Mouse (Mus musculus): ENCODE data around the gene Esp1.
"Not testable (repeated sequence)": the region's sequence is repeated elsewhere in the genome, so short reads cannot be mapped to it uniquely, and the experiment has no call there.

Gene Esp1

GRCm38 (mm10) chr17:40726820-40727219 is at the start of gene Esp1:
Esp1 (plus strand) TSS chr17:40727120.
- Histone ChIP-seq H3K27me3 (ENCODE audit: control insufficient read depth, insufficient read depth, low read length, poor library complexity, severe bottlenecking) (no peaks in the 10 kb centered on the region), H3K36me3 (ENCODE audit: control insufficient read depth, insufficient read depth, low read length, poor library complexity, severe bottlenecking) (no peaks in the 10 kb centered on the region)
- DNase-seq (ENCODE audit: low read depth, low spot score): no peak

GRCm38 (mm10) chr17:40716273-40716672 is 10.6 kb upstream of the Esp1 start:
- H3K27me3 ChIP-seq (ENCODE audit: control insufficient read depth, insufficient read depth, low read length, poor library complexity, severe bottlenecking): no peaks in the 10 kb centered on the region
- no peak for DNase-seq (ENCODE audit: low read depth, low spot score)
- H3K36me3 ChIP-seq (ENCODE audit: control insufficient read depth, insufficient read depth, low read length, poor library complexity, severe bottlenecking): no peaks in the 10 kb centered on the region

- not testable (repeated sequence) for DNase-seq (ENCODE audit: low read depth, low spot score); H3K27me3 ChIP-seq (ENCODE audit: control insufficient read depth, insufficient read depth, low read length, poor library complexity, severe bottlenecking); H3K36me3 ChIP-seq (ENCODE audit: control insufficient read depth, insufficient read depth, low read length, poor library complexity, severe bottlenecking)
Observed at GRCm38 (mm10) chr17:40717055-40717454, 9.9 kb upstream of the Esp1 start.

- no peaks in the 10 kb centered on the region for H3K27me3 ChIP-seq (ENCODE audit: control insufficient read depth, insufficient read depth, low read length, poor library complexity, severe bottlenecking)
- DNase-seq (ENCODE audit: low read depth, low spot score): no peak
- no peaks in the 10 kb centered on the region for H3K36me3 ChIP-seq (ENCODE audit: control insufficient read depth, insufficient read depth, low read length, poor library complexity, severe bottlenecking)
Observed at GRCm38 (mm10) chr17:40731296-40731695, 4.4 kb downstream of the Esp1 start.

GRCm38 (mm10) chr17:40731724-40732123 is 4.8 kb downstream of the Esp1 start:
- H3K36me3 ChIP-seq (ENCODE audit: control insufficient read depth, insufficient read depth, low read length, poor library complexity, severe bottlenecking): no peaks in the 10 kb centered on the region
- DNase-seq (ENCODE audit: low read depth, low spot score): no peak
- H3K27me3 ChIP-seq (ENCODE audit: control insufficient read depth, insufficient read depth, low read length, poor library complexity, severe bottlenecking): no peaks in the 10 kb centered on the region

- Histone ChIP-seq H3K36me3 (ENCODE audit: control insufficient read depth, insufficient read depth, low read length, poor library complexity, severe bottlenecking) (no peaks in the 10 kb centered on the region), H3K27me3 (ENCODE audit: control insufficient read depth, insufficient read depth, low read length, poor library complexity, severe bottlenecking) (no peaks in the 10 kb centered on the region)
- DNase-seq (ENCODE audit: low read depth, low spot score): no peak
Observed at GRCm38 (mm10) chr17:40763662-40764061, 36.7 kb downstream of the Esp1 start.

GRCm38 (mm10) chr17:40767120-40767519 is 40.2 kb downstream of the Esp1 start:
- H3K36me3 ChIP-seq (ENCODE audit: control insufficient read depth, insufficient read depth, low read length, poor library complexity, severe bottlenecking): no peaks in the 10 kb centered on the region
- H3K27me3 ChIP-seq (ENCODE audit: control insufficient read depth, insufficient read depth, low read length, poor library complexity, severe bottlenecking): no peaks in the 10 kb centered on the region
- DNase-seq (ENCODE audit: low read depth, low spot score): no peak

All from splenic B cell, adult 2 months (primary cell).